Mouse (Mus musculus): ENCODE measurements around the gene Col4a6.

- TF ChIP-seq GATA1 (IDR thresholded peaks at IDR 0.05; ENCODE audit: low read length): no peak
- no peak for TF ChIP-seq TAL1 (IDR thresholded peaks at IDR 0.05; ENCODE audit: low read length)
These were observed 313.5 kb downstream of the Col4a6 start for GRCm38 (mm10) chrX:141160371-141160770.

Measured in erythroblast, embryonic 14.5 days (primary cell).